Mouse (Mus musculus): ENCODE results near the gene Atf7ip2.

Atf7ip2 gene

GRCm38 (mm10) chr16:10297696-10298644 is 105.5 kb downstream of the Atf7ip2 start:
- no peak for DNase-seq

DNA sequence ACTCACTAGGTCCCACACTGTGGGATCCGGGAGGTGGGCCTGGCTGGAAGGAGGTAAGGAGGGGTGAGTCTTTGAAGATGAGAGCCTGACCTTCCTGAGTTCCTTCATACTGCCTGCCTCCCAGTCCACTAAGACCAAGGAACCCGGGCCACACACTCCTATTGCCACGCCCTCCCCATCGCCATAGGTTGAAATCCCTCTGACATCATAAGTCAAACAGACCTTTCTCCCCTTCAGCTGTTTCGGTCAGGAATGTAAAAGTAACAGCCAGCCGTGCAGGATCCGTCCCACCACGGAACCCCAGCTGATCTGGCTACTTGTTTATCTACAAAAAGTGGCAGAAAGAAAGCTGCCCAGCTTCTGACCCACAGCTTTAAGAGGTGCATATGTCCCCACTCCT is 107.1 kb downstream of the Atf7ip2 start:
- DNase-seq, result no peak

- no peak for DNase-seq
Measured at GRCm38 (mm10) chr16:10300231-10301186, 108.0 kb downstream of the Atf7ip2 start.
